Mouse (Mus musculus): ENCODE data around the gene Tnnt3.

The Tnnt3 gene

GRCm38 (mm10) chr7:142537181-142537580 is 38.5 kb downstream of the Tnnt3 start:
- intact Hi-C loops (cut with DNase I) = loop anchor here (5.0 kb wide), 2 partner anchors 45 to 135 kb away; no protein-coding TSS in a partner anchor

- intact Hi-C loops (cut with DNase I) = loop anchor here (5.0 kb wide), 2 partner anchors 44 to 134 kb away; no protein-coding TSS in a partner anchor
Observed at GRCm38 (mm10) chr7:142537879-142538278, 39.2 kb downstream of the Tnnt3 start.

- intact Hi-C loops (cut with DNase I) = loop anchor here (5.0 kb wide), 2 partner anchors 44 to 134 kb away; no protein-coding TSS in a partner anchor
Observed at GRCm38 (mm10) chr7:142538291-142538690, 39.7 kb downstream of the Tnnt3 start.

- intact Hi-C loops (cut with DNase I) = loop anchor here (5.0 kb wide), 2 partner anchors 44 to 134 kb away; no protein-coding TSS in a partner anchor
Observed at GRCm38 (mm10) chr7:142538766-142539165, 40.1 kb downstream of the Tnnt3 start.

GRCm38 (mm10) chr7:142539828-142540227 is 41.2 kb downstream of the Tnnt3 start:
- intact Hi-C loops (cut with DNase I) = loop anchor here (5.0 kb wide), 2 partner anchors 42 to 132 kb away; no protein-coding TSS in a partner anchor

- intact Hi-C loops (cut with DNase I) = no loop called here
Observed at GRCm38 (mm10) chr7:142542771-142543303, 44.2 kb downstream of the Tnnt3 start.

- intact Hi-C loops (cut with DNase I) = no loop called here
Observed at GRCm38 (mm10) chr7:142545967-142546366, 47.3 kb downstream of the Tnnt3 start.

- intact Hi-C loops (cut with DNase I) = no loop called here
Observed at GRCm38 (mm10) chr7:142547874-142548273, 49.2 kb downstream of the Tnnt3 start.

GRCm38 (mm10) chr7:142548706-142549105 is 50.1 kb downstream of the Tnnt3 start:
- intact Hi-C loops (cut with DNase I) = no loop called here

- intact Hi-C loops (cut with DNase I) = no loop called here
Observed at GRCm38 (mm10) chr7:142549941-142550763, 51.5 kb downstream of the Tnnt3 start.

GRCm38 (mm10) chr7:142550935-142551373 is 52.3 kb downstream of the Tnnt3 start:
- intact Hi-C loops (cut with DNase I) = no loop called here

GRCm38 (mm10) chr7:142551691-142552090 is 53.1 kb downstream of the Tnnt3 start:
- intact Hi-C loops (cut with DNase I) = no loop called here

- intact Hi-C loops (cut with DNase I) = no loop called here
Observed at GRCm38 (mm10) chr7:142552591-142553416, 54.2 kb downstream of the Tnnt3 start.

- intact Hi-C loops (cut with DNase I) = no loop called here
Observed at GRCm38 (mm10) chr7:142553417-142554335, 55.0 kb downstream of the Tnnt3 start.

GRCm38 (mm10) chr7:142554625-142555024 is 56.0 kb downstream of the Tnnt3 start:
- intact Hi-C loops (cut with DNase I) = no loop called here

GRCm38 (mm10) chr7:142555366-142556088 is 56.9 kb downstream of the Tnnt3 start:
- intact Hi-C loops (cut with DNase I) = no loop called here

- intact Hi-C loops (cut with DNase I) = no loop called here
Observed at GRCm38 (mm10) chr7:142556089-142556476, 57.4 kb downstream of the Tnnt3 start.

- intact Hi-C loops (cut with DNase I) = no loop called here
Observed at GRCm38 (mm10) chr7:142557696-142558095, 59.1 kb downstream of the Tnnt3 start.

GRCm38 (mm10) chr7:142558511-142559146 is 60.0 kb downstream of the Tnnt3 start:
- intact Hi-C loops (cut with DNase I) = no loop called here

Measured in adrenal gland (tissue).